Mouse (Mus musculus): ENCODE measurements around the gene Fcgr4.

DNA sequence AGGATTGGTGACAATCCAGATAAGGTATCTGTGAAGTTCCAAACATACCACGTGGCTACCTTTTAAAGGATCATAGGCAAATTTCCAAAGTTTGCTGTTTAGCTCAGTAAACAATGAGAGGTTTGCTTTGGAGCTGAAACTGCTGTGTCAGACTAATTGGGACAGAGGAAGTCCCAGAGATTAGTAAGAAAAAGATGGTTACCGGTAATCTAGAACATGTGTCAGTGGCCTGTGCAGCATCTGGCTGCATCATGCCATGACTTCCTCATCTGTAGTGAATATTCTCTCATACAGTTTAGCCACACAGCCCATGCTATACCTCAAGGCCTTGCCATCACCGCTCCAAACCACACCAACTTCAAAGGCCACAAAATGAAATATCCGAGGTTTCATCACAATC, 45.8 kb upstream of the Fcgr4 start:
- no peak for TF ChIP-seq CTCF (IDR thresholded peaks at IDR 0.05 in 2 of 3, conservative IDR thresholded peaks at IDR 0.05 in 1 of 3; ENCODE audit: control insufficient read depth in 1 of 3, insufficient read depth in 1 of 3, low read depth in 2 of 3, low read length in 3 of 3, poor library complexity in 1 of 3, severe bottlenecking in 1 of 3)
- peak; percentile 22 to 53; a peak in 2 of 4 replicates for TF ChIP-seq EP300 (IDR thresholded peaks at IDR 0.05; ENCODE audit: low read depth in 1 of 2, low read length in 2 of 2)
- TF ChIP-seq KAT2A (conservative IDR thresholded peaks at IDR 0.05; ENCODE audit: low read depth, low read length): no peak
- peak; percentile 89; the same call in 1 of the 2 replicates for TF ChIP-seq MAFK (IDR thresholded peaks at IDR 0.05; ENCODE audit: borderline replicate concordance, low read depth, low read length)

Data from MEL (cell line).